11 mouse cellular contexts compared by ENCODE assay signal in the genomic region with DNA sequence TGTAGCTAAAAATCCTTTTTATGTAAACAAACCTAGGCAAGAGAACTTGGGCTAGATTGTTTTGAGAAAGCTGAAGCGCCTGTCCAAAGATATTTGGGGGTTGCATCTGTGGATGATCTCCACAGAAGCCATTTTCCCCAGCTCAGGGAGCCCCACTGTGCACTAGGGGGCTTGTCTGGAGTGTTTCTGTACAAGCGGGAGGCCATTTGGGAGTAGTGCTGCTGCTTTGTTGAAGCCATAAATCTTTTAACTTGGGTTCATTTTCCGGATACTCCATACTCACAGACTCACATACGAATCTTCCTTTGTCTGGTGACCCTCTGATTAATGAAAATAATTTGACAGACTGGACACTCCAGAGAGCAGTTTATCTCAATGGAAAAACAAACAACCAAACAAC.
DNase-seq lines count a peak whose midpoint lies in the region; ATAC-seq and TF ChIP-seq lines count a peak whose summit lies in the region.
"Had no signal": no experiment of that assay in that cellular context is flagged by ENCODE, and none has a peak within 500 bp of the region (broad histone marks: within the 10 kb centered on the region; RNA-seq: fewer than 3 reads in every experiment).

No protein-coding gene starts in this region.

- H3K4me1 ChIP-seq in heart, embryonic 13.5 days: peaks cover 63% of the 10 kb centered on the region
- H3K4me1 ChIP-seq in forebrain, postnatal 0 days (ENCODE audit: insufficient read depth): 0 out of 2 replicates have a peak, but pooled peaks cover 7% of the 10 kb centered on the region
- H3K4me1 ChIP-seq in neural tube, embryonic 14.5 days (ENCODE audit: control insufficient read depth, insufficient read depth, low read length): peaks cover 24% of the 10 kb centered on the region

- TF ChIP-seq CTCF in left cerebral cortex, adult 2 months (IDR thresholded peaks at IDR 0.05): no peak; the same call in none of the 2 replicates
- TF ChIP-seq CTCF in forebrain, postnatal 0 days (IDR thresholded peaks at IDR 0.05; ENCODE audit: low read depth): 0 out of 2 replicates have a peak, but pooled peaks have one; percentile 16

- H3K36me3 ChIP-seq in heart, embryonic 13.5 days: no peaks in the 10 kb centered on the region
- H3K36me3 ChIP-seq in forebrain, postnatal 0 days (ENCODE audit: insufficient read depth): no peaks in the 10 kb centered on the region
- H3K36me3 ChIP-seq in neural tube, embryonic 14.5 days (ENCODE audit: control insufficient read depth, insufficient read depth, low read length): no peaks in the 10 kb centered on the region

- no peaks in the 10 kb centered on the region for H3K9me3 ChIP-seq in heart, embryonic 13.5 days
- H3K9me3 ChIP-seq in forebrain, postnatal 0 days (ENCODE audit: low read length): no peaks in the 10 kb centered on the region
- H3K9me3 ChIP-seq in neural tube, embryonic 14.5 days (ENCODE audit: control insufficient read depth, low read length): no peaks in the 10 kb centered on the region

- ATAC-seq in heart, embryonic 13.5 days (ENCODE audit: extremely low read depth, insufficient number of reproducible peaks, low FRiP score, low TSS enrichment): no peak
- ATAC-seq in forebrain, postnatal 0 days: no peak
- no peak for ATAC-seq in neural tube, embryonic 14.5 days (ENCODE audit: low read depth)
- ATAC-seq in erythroblast, adult 5-6 weeks (replicated peaks; ENCODE audit: low FRiP score, poor library complexity, severe bottlenecking): no peak

- H3K4me3 ChIP-seq in heart, embryonic 13.5 days: peak overlapping the region; percentile 67
- peak overlapping the region; percentile 71 for H3K4me3 ChIP-seq in left cerebral cortex, adult 2 months
- H3K4me3 ChIP-seq in forebrain, postnatal 0 days (ENCODE audit: low read depth, low read length): peak overlapping the region; percentile 60
- peak overlapping the region; percentile 51 for H3K4me3 ChIP-seq in neural tube, embryonic 14.5 days (ENCODE audit: low read depth, low read length)

- WGBS in heart, embryonic 13.5 days: 55% methylated on average over 4 of the region's 4 CpGs
- WGBS in forebrain, postnatal 0 days: 39% methylated on average over 4 of the region's 4 CpGs
- 22% methylated on average over 4 of the region's 4 CpGs for WGBS in neural tube, embryonic 14.5 days

- no peak for DNase-seq in heart, postnatal 4 days
- DNase-seq in left cerebral cortex, adult 2 months (ENCODE audit: extremely low spot score in 1 of 2, low spot score in 2 of 2): no peak
- DNase-seq in left cerebral cortex, postnatal 10 days (ENCODE audit: extremely low spot score in 1 of 2, low spot score in 2 of 2): no peak
- peak; percentile 42 for DNase-seq in forebrain, postnatal 0 days
- no peak for DNase-seq in lung, postnatal 10 days
- DNase-seq: liver; right cerebral cortex, postnatal 25 days had no signal

- peak overlapping the region; percentile 84 for H3K9ac ChIP-seq in heart, embryonic 13.5 days
- H3K9ac ChIP-seq in forebrain, postnatal 0 days: peak overlapping the region; percentile 90
- H3K9ac ChIP-seq in neural tube, embryonic 14.5 days (replicated peaks; ENCODE audit: low read depth, low read length): peak overlapping the region; percentile 76

- peak overlapping the region; percentile 95 for H3K4me2 ChIP-seq in heart, embryonic 13.5 days
- peak overlapping the region; percentile 68 for H3K4me2 ChIP-seq in forebrain, postnatal 0 days (ENCODE audit: low read depth)
- peak overlapping the region; percentile 68 for H3K4me2 ChIP-seq in neural tube, embryonic 14.5 days (ENCODE audit: low read depth, low read length)

- H3K27ac ChIP-seq in heart, embryonic 13.5 days (replicated peaks): peak overlapping the region; percentile 61
- peak overlapping the region; percentile 96 for H3K27ac ChIP-seq in left cerebral cortex, adult 2 months
- peak overlapping the region; percentile 62 for H3K27ac ChIP-seq in forebrain, postnatal 0 days (ENCODE audit: low read depth, low read length)
- H3K27ac ChIP-seq in neural tube, embryonic 14.5 days (ENCODE audit: low read depth, low read length): no peak overlapping the region; the same call in 1 of the 2 replicates

- no peaks in the 10 kb centered on the region for H3K27me3 ChIP-seq in heart, embryonic 13.5 days (replicated peaks)
- no peaks in the 10 kb centered on the region for H3K27me3 ChIP-seq in forebrain, postnatal 0 days (ENCODE audit: insufficient read depth, low read length)
- H3K27me3 ChIP-seq in neural tube, embryonic 14.5 days (ENCODE audit: control insufficient read depth, insufficient read depth, low read length): no peaks in the 10 kb centered on the region
- H3K27me3 ChIP-seq: CH12.LX had no signal

- intact Hi-C loops in left cerebral cortex, adult 2 months (cut with DNase I): loop anchor here (5.0 kb wide), 1 partner anchor 86 kb away; no protein-coding TSS in a partner anchor
- intact Hi-C loops in left cerebral cortex, postnatal 10 days (cut with DNase I): loop anchor here (5.0 kb wide), 1 partner anchor 86 kb away; no protein-coding TSS in a partner anchor
